Mouse (Mus musculus) effector memory CD4-positive, alpha-beta T cell, adult 5 months (primary cell): ENCODE results near the gene Ecm2. TPM values are rescaled to one million over a fixed set of nuclear protein-coding genes. Genes with fewer than 3 reads are reported as not detected.

Source experiments
- polyA plus RNA-seq: library from polyadenylated mRNA; unstranded; fragments of 100-300 nt; shearing (Covaris generic); gene quantifications from one replicate; pipeline ENCODE4 v1.2.1, GENCODE M21; 2017

The Ecm2 gene
- polyA plus RNA-seq: not detected

GRCm38 (mm10) chr13:49504510-49504909 is at the start of gene Ecm2:
TSS of gene Ecm2 (plus strand) at chr13:49504810.

GRCm38 (mm10) chr13:49492376-49493368 is 11.9 kb upstream of the Ecm2 start, which contains the start of gene Tes3-ps:
TSS of gene Tes3-ps (plus strand) at chr13:49493318.

GRCm38 (mm10) chr13:49544279-49544678 is 39.7 kb downstream of the Ecm2 start, which contains the start of gene Aspn:
TSS of gene Aspn (plus strand) at chr13:49544443.

GRCm38 (mm10) chr13:49581541-49582530 is 77.2 kb downstream of the Ecm2 start, which contains the start of gene Omd:
TSS of gene Omd (plus strand) at chr13:49582462.

Other genes with a start within 250 kb of the Ecm2 start
- 23.2 TPM for gene Fgd3, start 184.5 kb upstream of the Ecm2 start, polyA plus RNA-seq
- gene Bicd2, start 163.2 kb upstream of the Ecm2 start, polyA plus RNA-seq: 18.9 TPM
- gene Ippk, start 83.6 kb upstream of the Ecm2 start, polyA plus RNA-seq: 11.1 TPM
- 4.8 TPM for gene Tes3-ps, start 11.5 kb upstream of the Ecm2 start, polyA plus RNA-seq
- gene Aspn, start 39.6 kb downstream of the Ecm2 start, polyA plus RNA-seq: not detected
- gene Omd, start 77.7 kb downstream of the Ecm2 start, polyA plus RNA-seq: not detected
- 0.15 TPM for gene Ogn, start 103.2 kb downstream of the Ecm2 start, polyA plus RNA-seq
- gene Cenpp, start 148.0 kb downstream of the Ecm2 start, polyA plus RNA-seq: 1.9 TPM
- gene Nol8, start 148.3 kb downstream of the Ecm2 start, polyA plus RNA-seq: 36.9 TPM
- gene Iars, start 177.3 kb downstream of the Ecm2 start, polyA plus RNA-seq: 47.3 TPM